Mouse (Mus musculus) intestine, embryonic 14.5 days (tissue): ENCODE data around the gene Morf4l1. TPM values are rescaled to one million over a fixed set of nuclear protein-coding genes. Genes with fewer than 3 reads are reported as not detected.
"Not testable (repeated sequence)": the region's sequence is repeated elsewhere in the genome, so short reads cannot be mapped to it uniquely, and the experiment has no call there.

ENCODE experiments used
- ATAC-seq: fragments of 200-750 bp; cut with Nextera tagmentation; replicated peaks from 2 replicates; pipeline ENCODE4 v1.8.0; 2017; ENCODE audit warnings: low read depth, moderate number of reproducible peaks, moderate TSS enrichment, moderate library complexity; ENCODE audit not compliant: low FRiP score, low TSS enrichment
- DNase-seq: peaks from one replicate; pipeline ENCODE4 v3.0.0-alpha.2; 2018; ENCODE audit warnings: low spot score
- H3K27ac ChIP-seq: fragments of 300-500 bp; sonication (generic); 2 replicates; pipeline ENCODE4 v1.5.1; 2014; ENCODE audit warnings: low read depth, mild to moderate bottlenecking, control low read depth
- H3K27me3 ChIP-seq: fragments of 300-500 bp; sonication (generic); replicated peaks from 2 replicates; pipeline ENCODE4 v1.6.1; 2014; ENCODE audit warnings: low read length, control low read depth; ENCODE audit not compliant: control insufficient read depth, insufficient read depth
- H3K36me3 ChIP-seq: fragments of 300-500 bp; sonication (generic); 2 replicates; pipeline ENCODE4 v1.6.1; 2014; ENCODE audit warnings: low read length, control low read depth; ENCODE audit not compliant: control insufficient read depth, insufficient read depth
- H3K4me1 ChIP-seq: fragments of 300-500 bp; sonication (generic); replicated peaks from 2 replicates; pipeline ENCODE4 v1.6.1; 2014; ENCODE audit warnings: low read length, control low read depth, mixed read lengths; ENCODE audit not compliant: control insufficient read depth, insufficient read depth
- H3K4me2 ChIP-seq: fragments of 300-500 bp; sonication (generic); 2 replicates; pipeline ENCODE4 v1.6.1; 2014; ENCODE audit warnings: low read length
- H3K4me3 ChIP-seq: fragments of 300-500 bp; sonication (generic); 2 replicates; pipeline ENCODE4 v1.5.1; 2014; ENCODE audit warnings: low read depth, low read length, control low read depth, mixed read lengths
- H3K9ac ChIP-seq: fragments of 300-500 bp; sonication (generic); 2 replicates; pipeline ENCODE4 v1.6.1; 2014; ENCODE audit warnings: mild to moderate bottlenecking, low read length
- H3K9me3 ChIP-seq: fragments of 300-500 bp; sonication (generic); 2 replicates; pipeline ENCODE4 v1.6.1; 2016; ENCODE audit warnings: low read length, control low read depth; ENCODE audit not compliant: control insufficient read depth
- WGBS: fragments of 180-500 bp; shearing (Covaris S2); extraction: QIAGEN DNeasy Blood & Tissue Kit; methylation state at CpG from one replicate; pipeline ENCODE4 v1.1.7; 2014; 5-methylcytosine and 5-hydroxymethylcytosine counted together
- polyA plus RNA-seq: library from polyadenylated mRNA; unstranded; fragments of >200 nt; fragmentation: Nextera tagmentation; extraction: Ambion mirVana; gene quantifications from 2 replicates; pipeline ENCODE4 v1.2.1, GENCODE M21; 2014

Gene Morf4l1
- polyA plus RNA-seq, 1 experiment from 2014 or later: 414 TPM

DNA sequence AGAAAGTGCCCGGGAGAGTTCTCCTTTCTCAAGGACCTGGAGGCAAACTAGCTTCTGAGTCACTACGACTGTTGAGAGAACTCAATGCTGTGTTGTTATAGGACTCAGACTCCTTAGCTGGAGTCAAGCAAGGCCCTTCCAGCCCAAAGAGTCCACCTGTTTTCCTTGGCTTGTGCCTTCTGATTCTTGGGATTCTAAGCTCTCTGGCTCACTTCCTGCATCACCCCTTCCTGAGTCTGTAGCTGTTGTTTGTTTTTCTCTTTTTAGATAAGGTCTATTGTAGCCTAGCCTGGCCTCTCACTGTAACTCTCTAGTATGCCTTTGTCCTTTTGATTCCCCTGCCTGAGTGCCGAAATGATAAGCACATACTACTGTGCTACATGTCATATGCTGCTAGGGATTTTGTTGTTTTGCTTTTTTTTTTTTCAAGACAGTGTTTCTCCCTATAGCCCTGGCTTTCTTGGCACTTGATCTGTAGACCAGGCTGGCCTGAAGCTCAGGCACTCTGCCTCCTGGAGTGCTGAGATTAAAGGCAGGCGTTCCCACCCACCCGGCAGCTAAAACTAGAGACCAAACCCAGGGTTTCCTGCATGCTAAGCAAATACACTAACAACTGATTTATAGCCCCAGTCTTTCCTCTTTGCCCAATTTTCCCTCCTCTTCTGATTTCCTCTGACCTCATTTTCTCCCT lies 66.5 kb downstream of the Morf4l1 start:
- no peak overlapping the region for H3K27ac ChIP-seq
- no peak for ATAC-seq
- WGBS: 64% methylated on average over 5 of the region's 5 CpGs

DNA sequence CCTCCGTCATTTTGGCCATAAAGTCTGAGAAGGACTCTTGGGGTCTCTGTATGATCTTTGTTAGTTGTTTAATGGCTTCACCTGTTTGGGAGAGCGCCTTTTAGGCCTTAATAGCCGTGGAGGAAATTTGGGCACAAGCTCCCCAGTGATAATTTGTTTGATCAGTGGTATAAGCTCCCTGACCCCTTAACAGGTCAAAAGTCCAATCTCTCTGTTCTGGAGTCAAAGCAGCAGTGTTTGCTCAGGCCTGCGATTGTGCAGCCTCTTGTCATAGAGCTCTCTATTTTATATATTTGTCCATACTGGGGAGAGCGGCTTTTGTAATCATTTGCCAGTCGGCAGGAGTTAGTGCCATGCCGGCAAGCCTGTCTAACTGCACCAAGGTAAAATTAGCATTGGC lies 69.4 kb downstream of the Morf4l1 start:
- Histone ChIP-seq H3K9me3 (peaks cover 2% of the 10 kb centered on the region; the same call in 1 of the 2 replicates), H3K9ac (no peak overlapping the region), H3K4me3 (no peak overlapping the region), H3K27ac (no peak overlapping the region), H3K27me3 (no peaks in the 10 kb centered on the region), H3K4me2 (no peak overlapping the region), H3K36me3 (no peaks in the 10 kb centered on the region), H3K4me1 (no peaks in the 10 kb centered on the region)
- DNase-seq (no peak), ATAC-seq (no peak)
- WGBS: 87% methylated on average over 7 of the region's 7 CpGs

More for the DNA sequence above, 66.5 kb downstream of the Morf4l1 start:
- DNase-seq: no peak
- H3K4me1 ChIP-seq: no peaks in the 10 kb centered on the region
- H3K27me3 ChIP-seq: no peaks in the 10 kb centered on the region
- no peaks in the 10 kb centered on the region for H3K36me3 ChIP-seq
- peaks cover 2% of the 10 kb centered on the region; the same call in 1 of the 2 replicates for H3K9me3 ChIP-seq
- H3K9ac ChIP-seq: no peak overlapping the region
- H3K4me2 ChIP-seq: no peak overlapping the region
- H3K4me3 ChIP-seq: no peak overlapping the region

DNA sequence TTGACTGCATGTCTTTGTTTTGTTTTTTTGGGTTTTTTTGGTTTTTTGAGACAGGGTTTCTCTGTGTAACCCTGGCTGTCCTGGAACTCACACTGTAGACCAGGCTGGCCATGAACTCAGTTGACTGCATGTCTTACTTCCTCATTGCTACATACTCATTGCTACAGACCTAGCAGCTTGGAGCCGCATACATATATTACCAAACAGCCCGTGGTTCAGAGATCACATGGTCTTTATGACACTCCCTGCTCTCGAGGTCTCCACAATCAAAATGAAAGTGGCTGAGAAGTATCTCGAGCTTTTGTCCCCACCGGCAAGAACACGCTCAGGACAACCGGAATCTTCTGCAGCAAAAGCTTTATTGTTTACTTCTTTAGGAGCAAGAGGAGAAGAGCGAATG lies 71.7 kb downstream of the Morf4l1 start:
- not testable (repeated sequence) for H3K4me1 ChIP-seq, H3K9ac ChIP-seq, H3K9me3 ChIP-seq, H3K4me2 ChIP-seq, DNase-seq, ATAC-seq, H3K27me3 ChIP-seq, H3K36me3 ChIP-seq, H3K27ac ChIP-seq, H3K4me3 ChIP-seq
- WGBS: 92% methylated on average over 8 of the region's 8 CpGs

Other genes with a start within 250 kb of the Morf4l1 start
- gene Rasgrf1, start 204.9 kb downstream of the Morf4l1 start, polyA plus RNA-seq: 0.35 TPM in 1 of 2 replicates, not detected in the other
- 28.7 and 42.4 TPM in 2 replicates for gene Ctsh, start 60.6 kb downstream of the Morf4l1 start, polyA plus RNA-seq
- gene Adamts7, start 48.3 kb upstream of the Morf4l1 start, polyA plus RNA-seq: 18.7 and 20.7 TPM in 2 replicates
- gene Tbc1d2b, start 156.0 kb upstream of the Morf4l1 start, polyA plus RNA-seq: 20.2 and 20.9 TPM in 2 replicates